Mouse (Mus musculus) myocyte (in vitro differentiated cells): Measurements from ENCODE around the gene Stra6.

Experiments
- E2F4 ChIP-seq: IDR thresholded peaks from one replicate; pipeline ENCODE4 v1.6.1; 2011; ENCODE audit warnings: mild to moderate bottlenecking, control low read depth, moderate library complexity; ENCODE audit not compliant: insufficient read depth
- POLR2A ChIP-seq: IDR thresholded peaks from one replicate; pipeline ENCODE4 v1.6.1; 2011; ENCODE audit warnings: low read depth, mild to moderate bottlenecking, control low read depth, moderate library complexity; ENCODE audit not compliant: insufficient read length
- TCF3 ChIP-seq: IDR thresholded peaks from one replicate; pipeline ENCODE4 v1.6.1; 2011; ENCODE audit warnings: low read depth, control low read depth; ENCODE audit not compliant: insufficient read length

DNA sequence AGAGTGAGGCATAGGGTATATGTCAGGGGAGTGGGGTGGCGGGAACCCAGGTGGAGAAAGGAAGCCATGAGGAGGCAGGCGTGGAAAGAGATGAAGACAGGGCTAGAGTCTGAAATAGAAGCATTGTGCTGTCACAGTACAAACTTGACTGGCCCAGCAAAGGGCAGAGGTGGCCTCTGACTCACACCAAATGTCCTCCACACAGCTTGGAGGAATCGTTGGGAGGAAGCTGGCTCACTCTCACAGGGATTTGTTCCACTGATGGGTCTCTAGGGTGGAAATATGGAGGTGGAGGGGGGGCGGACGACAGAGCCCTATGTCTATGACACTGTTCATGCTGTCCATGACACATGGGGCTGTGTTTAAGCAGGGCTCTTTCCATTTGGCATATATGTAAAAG, 99.6 kb downstream of the Stra6 start:
- TF ChIP-seq POLR2A (no peak), TCF3 (no peak), E2F4 (no peak)
